Mouse (Mus musculus): ENCODE data around the gene Caprin1. TPM values are rescaled to one million over a fixed set of nuclear protein-coding genes. Genes with fewer than 3 reads are reported as not detected.

Gene Caprin1
- polyA plus RNA-seq, 1 experiment, result 48.8 TPM

GRCm38 (mm10) chr2:103784621-103785020 lies 12.8 kb downstream of the Caprin1 start:
- TF ChIP-seq POLR2A (IDR thresholded peaks at IDR 0.05; ENCODE audit: low read depth, low read length), result no peak
- peak; percentile 31; the same call in 1 of the 2 replicates for TF ChIP-seq CTCF (IDR thresholded peaks at IDR 0.05; ENCODE audit: extremely low read depth, insufficient read depth, insufficient read length, insufficient replicate concordance)
- H3K27ac ChIP-seq (ENCODE audit: insufficient read depth, low read length), result no peak overlapping the region
- H3K27me3 ChIP-seq (ENCODE audit: control insufficient read depth, insufficient read depth, low read length), result no peaks in the 10 kb centered on the region
- H3K36me3 ChIP-seq (ENCODE audit: control insufficient read depth, insufficient read depth, low read length), result peaks cover 11% of the 10 kb centered on the region
- H3K4me3 ChIP-seq (ENCODE audit: extremely low read depth, insufficient read depth, insufficient read length), result no peak overlapping the region
- DNase-seq (ENCODE audit: low read depth in 1 of 2, low spot score in 2 of 2), result peak in 1 of 2 experiments; percentile 26
- WGBS, result 82% methylated on average over 4 of the region's 4 CpGs
- H3K4me1 ChIP-seq (ENCODE audit: control insufficient read depth, insufficient read depth, insufficient read length), result no peaks in the 10 kb centered on the region; the same call in 1 of the 2 replicates

GRCm38 (mm10) chr2:103762492-103762891 lies 35.0 kb downstream of the Caprin1 start:
- peaks cover 2% of the 10 kb centered on the region for H3K4me1 ChIP-seq (ENCODE audit: control insufficient read depth, insufficient read depth, insufficient read length)
- no peak for TF ChIP-seq CTCF (IDR thresholded peaks at IDR 0.05; ENCODE audit: extremely low read depth, insufficient read depth, insufficient read length, insufficient replicate concordance)
- no peak for TF ChIP-seq POLR2A (IDR thresholded peaks at IDR 0.05; ENCODE audit: low read depth, low read length)
- no peak overlapping the region for H3K27ac ChIP-seq (ENCODE audit: insufficient read depth, low read length)
- H3K36me3 ChIP-seq (ENCODE audit: control insufficient read depth, insufficient read depth, low read length), result peaks cover 11% of the 10 kb centered on the region
- 80% methylated on average over 1 of the region's 1 CpGs for WGBS
- no peak overlapping the region for H3K4me3 ChIP-seq (ENCODE audit: extremely low read depth, insufficient read depth, insufficient read length)
- DNase-seq (ENCODE audit: low read depth in 1 of 2, low spot score in 2 of 2), result no peak
- no peaks in the 10 kb centered on the region for H3K27me3 ChIP-seq (ENCODE audit: control insufficient read depth, insufficient read depth, low read length)

- Histone ChIP-seq H3K27me3 (ENCODE audit: control insufficient read depth, insufficient read depth, low read length) (no peaks in the 10 kb centered on the region), H3K36me3 (ENCODE audit: control insufficient read depth, insufficient read depth, low read length) (peaks cover 10% of the 10 kb centered on the region), H3K4me3 (ENCODE audit: extremely low read depth, insufficient read depth, insufficient read length) (no peak overlapping the region), H3K27ac (ENCODE audit: insufficient read depth, low read length) (no peak overlapping the region), H3K4me1 (ENCODE audit: control insufficient read depth, insufficient read depth, insufficient read length) (peaks cover 2% of the 10 kb centered on the region)
- TF ChIP-seq CTCF (IDR thresholded peaks at IDR 0.05; ENCODE audit: extremely low read depth, insufficient read depth, insufficient read length, insufficient replicate concordance), result no peak
- TF ChIP-seq POLR2A (IDR thresholded peaks at IDR 0.05; ENCODE audit: low read depth, low read length), result no peak
- WGBS, result 33% methylated on average over 4 of the region's 4 CpGs
- DNase-seq (ENCODE audit: low read depth in 1 of 2, low spot score in 2 of 2), result no peak
These were observed 35.5 kb downstream of the Caprin1 start for GRCm38 (mm10) chr2:103761993-103762392.

- peak within 1 kb of the TSS; percentile 93 for H3K4me3 ChIP-seq (ENCODE audit: extremely low read depth, insufficient read depth, insufficient read length)
- H3K36me3 ChIP-seq (ENCODE audit: control insufficient read depth, insufficient read depth, low read length), result peaks cover 7% of the 10 kb centered on the region
- H3K27ac ChIP-seq (ENCODE audit: insufficient read depth, low read length), result peak within 1 kb of the TSS; percentile 54
- DNase-seq (ENCODE audit: low read depth in 1 of 2, low spot score in 2 of 2), result peak; percentile 96 to 99
- TF ChIP-seq POLR2A (IDR thresholded peaks at IDR 0.05; ENCODE audit: low read depth, low read length) (no peak), CTCF (IDR thresholded peaks at IDR 0.05; ENCODE audit: extremely low read depth, insufficient read depth, insufficient read length, insufficient replicate concordance) (no peak)
- no peaks in the 10 kb centered on the region for H3K27me3 ChIP-seq (ENCODE audit: control insufficient read depth, insufficient read depth, low read length)
- H3K4me1 ChIP-seq (ENCODE audit: control insufficient read depth, insufficient read depth, insufficient read length), result peaks cover 2% of the 10 kb centered on the region
- under 1% methylated on average over 47 of the region's 47 CpGs for WGBS
These were observed 36.3 kb downstream of the Caprin1 start, which contains the start of gene Nat10 for GRCm38 (mm10) chr2:103760906-103761716. Gene Nat10, minus strand, starts transcription at chr2:103761270.

- TF ChIP-seq POLR2A (IDR thresholded peaks at IDR 0.05; ENCODE audit: low read depth, low read length) (no peak), CTCF (IDR thresholded peaks at IDR 0.05; ENCODE audit: extremely low read depth, insufficient read depth, insufficient read length, insufficient replicate concordance) (no peak)
- WGBS, result under 1% methylated on average over 12 of the region's 12 CpGs
- no peak for DNase-seq (ENCODE audit: low read depth in 1 of 2, low spot score in 2 of 2)
These were observed 37.0 kb downstream of the Caprin1 start for GRCm38 (mm10) chr2:103760421-103760820.

GRCm38 (mm10) chr2:103755458-103756085 lies 41.9 kb downstream of the Caprin1 start:
- 92% methylated on average over 9 of the region's 9 CpGs for WGBS
- H3K36me3 ChIP-seq (ENCODE audit: control insufficient read depth, insufficient read depth, low read length), result peaks cover 30% of the 10 kb centered on the region
- peaks cover 2% of the 10 kb centered on the region for H3K4me1 ChIP-seq (ENCODE audit: control insufficient read depth, insufficient read depth, insufficient read length)
- no peak overlapping the region for H3K4me3 ChIP-seq (ENCODE audit: extremely low read depth, insufficient read depth, insufficient read length)
- H3K27ac ChIP-seq (ENCODE audit: insufficient read depth, low read length), result no peak overlapping the region
- TF ChIP-seq POLR2A (IDR thresholded peaks at IDR 0.05; ENCODE audit: low read depth, low read length) (no peak), CTCF (IDR thresholded peaks at IDR 0.05; ENCODE audit: extremely low read depth, insufficient read depth, insufficient read length, insufficient replicate concordance) (no peak)
- no peak for DNase-seq (ENCODE audit: low read depth in 1 of 2, low spot score in 2 of 2)
- no peaks in the 10 kb centered on the region for H3K27me3 ChIP-seq (ENCODE audit: control insufficient read depth, insufficient read depth, low read length)

More at GRCm38 (mm10) chr2:103760421-103760820, 37.0 kb downstream of the Caprin1 start:
- peak overlapping the region; percentile 93 for H3K4me3 ChIP-seq (ENCODE audit: extremely low read depth, insufficient read depth, insufficient read length)
- H3K4me1 ChIP-seq (ENCODE audit: control insufficient read depth, insufficient read depth, insufficient read length), result peaks cover 2% of the 10 kb centered on the region
- H3K27me3 ChIP-seq (ENCODE audit: control insufficient read depth, insufficient read depth, low read length), result no peaks in the 10 kb centered on the region
- H3K36me3 ChIP-seq (ENCODE audit: control insufficient read depth, insufficient read depth, low read length), result peaks cover 6% of the 10 kb centered on the region
- peak overlapping the region; percentile 54; the same call in 1 of the 2 replicates for H3K27ac ChIP-seq (ENCODE audit: insufficient read depth, low read length)

Measured in spleen, adult 2 months (tissue).